Mouse (Mus musculus): ENCODE measurements around the gene Cdh4. TPM values are rescaled to one million over a fixed set of nuclear protein-coding genes. Genes with fewer than 3 reads are reported as not detected.

Cdh4 gene
- polyA plus RNA-seq, 1 experiment from 2014 or later: 37.5 TPM

DNA sequence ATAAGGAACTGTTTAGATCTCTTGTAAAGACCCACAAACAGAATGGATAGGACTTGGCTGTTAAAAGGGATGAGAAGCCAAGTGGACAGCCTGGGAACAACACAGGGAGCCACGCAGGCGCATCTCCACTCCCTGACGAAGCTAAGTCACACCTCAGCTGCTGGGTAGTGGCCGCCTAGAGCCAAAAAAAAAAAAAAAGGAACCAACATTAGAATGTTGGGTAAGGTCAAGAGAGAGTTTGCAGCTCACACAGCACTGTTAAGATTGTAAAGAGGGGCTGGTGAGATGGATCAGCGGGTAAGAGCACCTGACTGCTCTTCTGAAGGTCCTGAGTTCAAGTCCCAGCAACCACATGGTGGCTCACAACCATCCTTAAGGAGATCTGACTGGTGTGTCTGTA is 506.6 kb downstream of the Cdh4 start:
- Histone ChIP-seq H3K4me3 (no peak overlapping the region), H3K36me3 (no peaks in the 10 kb centered on the region), H3K4me2 (no peak overlapping the region), H3K27ac (no peak overlapping the region), H3K9me3 (no peaks in the 10 kb centered on the region), H3K27me3 (no peaks in the 10 kb centered on the region), H3K4me1 (replicated peaks) (peaks cover 54% of the 10 kb centered on the region), H3K9ac (no peak overlapping the region)
- no peak for ATAC-seq (ENCODE audit: low FRiP score)
- WGBS: 90% methylated on average over 5 of the region's 5 CpGs
